Mouse (Mus musculus) heart, embryonic 14.5 days (tissue): ENCODE measurements at regions not wholly inside any gene's neighbourhood (a gene's known extent, or its start where the extent isn't known, plus 50 kb on each side); places are given as distances from the start of the nearest gene placed in this dataset.
"Not testable (repeated sequence)": the region's sequence is repeated elsewhere in the genome, so short reads cannot be mapped to it uniquely, and the experiment has no call there.

Experiments used
- ATAC-seq: fragments of 200-750 bp; cut with Nextera tagmentation; 2 replicates; pipeline ENCODE4 v1.8.0; 2017; ENCODE audit warnings: low read depth, moderate TSS enrichment; ENCODE audit not compliant: insufficient number of reproducible peaks, insufficient read depth, low FRiP score
- H3K27ac ChIP-seq, 2 experiments: fragments of 200-500 bp in 1 of 2; fragments of 300-500 bp in 1 of 2; sonication (generic) in 1 of 2; replicated peaks in 1 of 2; 2 replicates each; pipeline ENCODE4 v1.5.1; 2012 to 2014; ENCODE audit warnings: low read depth in 2 of 2, low read length in 2 of 2, control low read depth in 1 of 2, mild to moderate bottlenecking in 1 of 2, mixed read lengths in 1 of 2; ENCODE audit not compliant: control insufficient read depth in 1 of 2, insufficient read depth in 1 of 2
- H3K27me3 ChIP-seq: fragments of 300-500 bp; sonication (generic); 2 replicates; pipeline ENCODE4 v1.6.1; 2014; ENCODE audit warnings: mild to moderate bottlenecking, low read length, control low read depth; ENCODE audit not compliant: control insufficient read depth, insufficient read depth
- H3K36me3 ChIP-seq: fragments of 300-500 bp; sonication (generic); 2 replicates; pipeline ENCODE4 v1.6.1; 2014; ENCODE audit warnings: mild to moderate bottlenecking, control low read depth, low read length, mixed read lengths; ENCODE audit not compliant: control insufficient read depth, insufficient read depth
- H3K4me1 ChIP-seq, 2 experiments: fragments of 200-500 bp in 1 of 2; fragments of 300-500 bp in 1 of 2; sonication (generic) in 1 of 2; 2 replicates each; pipeline ENCODE4 v1.6.1; 2012 to 2014; ENCODE audit warnings: low read length in 2 of 2, control low read depth in 1 of 2, mixed read lengths in 1 of 2; ENCODE audit not compliant: control insufficient read depth in 2 of 2, insufficient read depth in 2 of 2
- H3K4me2 ChIP-seq: fragments of 300-500 bp; sonication (generic); 2 replicates; pipeline ENCODE4 v1.6.1; 2014; ENCODE audit warnings: mild to moderate bottlenecking, low read length
- H3K4me3 ChIP-seq, 2 experiments: fragments of 200-500 bp in 1 of 2; fragments of 300-500 bp in 1 of 2; sonication (generic) in 1 of 2; 2 replicates each; pipeline ENCODE4 v1.5.1; 2012 to 2014; ENCODE audit warnings: low read length in 2 of 2, mild to moderate bottlenecking in 2 of 2, control low read depth in 1 of 2, low read depth in 1 of 2, moderate library complexity in 1 of 2; ENCODE audit not compliant: control insufficient read depth in 1 of 2, insufficient read depth in 1 of 2
- H3K9ac ChIP-seq: fragments of 300-500 bp; sonication (generic); 2 replicates; pipeline ENCODE4 v1.6.1; 2014; ENCODE audit warnings: mild to moderate bottlenecking, low read length
- H3K9me3 ChIP-seq: fragments of 300-500 bp; sonication (generic); 2 replicates; pipeline ENCODE4 v1.6.1; 2016; ENCODE audit warnings: low read length, control low read depth; ENCODE audit not compliant: control insufficient read depth
- WGBS: fragments of 180-500 bp; shearing (Covaris S2); extraction: QIAGEN DNeasy Blood & Tissue Kit; methylation state at CpG from one replicate; pipeline ENCODE4 v1.1.7; 2014; 5-methylcytosine and 5-hydroxymethylcytosine counted together

DNA sequence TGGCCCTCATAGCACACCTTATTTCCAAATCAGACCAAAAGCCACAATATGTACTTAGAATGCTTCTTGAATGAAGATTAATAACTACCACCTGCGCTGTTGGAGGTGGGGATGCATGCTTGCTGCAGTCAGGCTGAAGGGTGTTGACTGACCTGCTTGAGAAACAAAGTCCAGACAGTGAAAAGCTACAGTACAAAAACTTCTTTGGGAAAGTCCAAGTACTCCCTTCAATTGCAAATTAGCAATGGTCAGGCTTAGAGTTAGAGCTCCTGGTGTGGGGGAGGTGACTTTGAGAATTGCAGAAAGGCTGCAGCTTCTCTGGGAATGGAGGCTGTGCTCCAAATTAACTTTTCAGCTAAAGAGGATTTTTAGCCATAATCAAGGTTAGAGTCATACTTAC lies 706.6 kb upstream of the Pou3f2 start:
- not testable (repeated sequence) for H3K4me2 ChIP-seq, H3K36me3 ChIP-seq, H3K27ac ChIP-seq, H3K9me3 ChIP-seq, H3K4me1 ChIP-seq, H3K4me3 ChIP-seq, ATAC-seq, H3K9ac ChIP-seq, H3K27me3 ChIP-seq
- 90% methylated on average over 1 of the region's 1 CpGs for WGBS

DNA sequence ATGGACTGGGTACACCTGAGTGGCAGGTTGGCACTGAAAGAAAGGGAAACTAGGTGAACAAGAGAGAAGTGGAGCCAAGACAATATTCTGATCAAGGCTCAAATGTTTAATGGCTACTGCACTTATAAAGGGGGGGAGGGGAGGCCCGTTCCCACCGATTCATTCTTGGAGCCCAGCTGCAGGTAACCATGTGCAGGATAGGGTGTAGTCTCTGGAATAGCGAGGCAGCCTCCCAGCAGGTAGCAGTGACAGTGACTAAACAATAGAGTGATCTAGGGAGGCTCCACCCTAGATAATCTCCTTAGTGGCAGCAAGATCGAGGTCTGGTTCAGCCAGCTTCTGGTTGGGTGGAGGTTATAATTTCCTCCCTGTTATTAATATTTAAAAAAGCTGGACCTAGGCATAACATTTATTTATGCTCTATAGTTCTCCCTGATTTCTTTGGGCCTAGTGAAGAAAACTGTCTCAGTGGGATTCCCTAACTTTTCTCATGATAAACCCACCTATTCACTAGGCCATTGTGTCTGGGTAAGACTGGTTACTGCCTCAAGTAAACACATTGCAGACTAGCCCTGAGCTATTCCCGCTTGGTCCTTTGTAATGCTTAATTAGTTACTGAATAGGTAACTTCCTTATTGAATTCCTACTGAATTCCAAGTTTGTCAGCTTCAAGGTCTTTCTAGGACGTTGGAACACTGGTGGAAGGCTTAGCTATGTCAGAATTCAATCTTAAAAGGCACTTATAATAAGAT lies 705.4 kb upstream of the Pou3f2 start:
- H3K9me3 ChIP-seq: no peaks in the 10 kb centered on the region
- H3K27ac ChIP-seq: no peak overlapping the region
- 71% methylated on average over 6 of the region's 6 CpGs for WGBS
- H3K27me3 ChIP-seq: no peaks in the 10 kb centered on the region
- no peaks in the 10 kb centered on the region for H3K4me1 ChIP-seq
- H3K36me3 ChIP-seq: no peaks in the 10 kb centered on the region
- no peak overlapping the region for H3K4me2 ChIP-seq
- H3K4me3 ChIP-seq: no peak overlapping the region
- ATAC-seq: no peak
- H3K9ac ChIP-seq: no peak overlapping the region

DNA sequence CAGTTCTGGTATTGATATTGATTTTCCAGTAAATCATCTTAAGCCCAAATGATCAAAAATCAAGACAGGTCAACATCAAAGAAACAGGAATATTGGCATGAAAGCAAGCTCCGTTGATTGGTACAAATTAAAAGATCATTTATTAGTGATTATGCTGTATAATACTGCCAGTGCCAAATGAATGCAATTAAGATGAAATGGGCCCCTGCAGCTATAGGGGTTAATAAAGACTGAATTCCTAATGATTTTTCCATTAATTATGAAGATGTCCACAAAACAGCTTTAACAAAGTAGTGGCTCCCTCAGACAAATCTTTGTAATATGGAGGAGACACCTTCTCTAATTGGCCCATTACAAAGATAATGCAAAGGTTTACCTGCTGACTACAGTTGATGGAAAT lies 685.6 kb upstream of the Pou3f2 start:
- Histone ChIP-seq H3K4me3 (no peak overlapping the region), H3K9me3 (no peaks in the 10 kb centered on the region), H3K4me2 (no peak overlapping the region), H3K27me3 (no peaks in the 10 kb centered on the region), H3K27ac (no peak overlapping the region), H3K9ac (no peak overlapping the region), H3K36me3 (no peaks in the 10 kb centered on the region), H3K4me1 (no peaks in the 10 kb centered on the region)
- no peak for ATAC-seq
- WGBS: 84% methylated on average over 1 of the region's 1 CpGs

DNA sequence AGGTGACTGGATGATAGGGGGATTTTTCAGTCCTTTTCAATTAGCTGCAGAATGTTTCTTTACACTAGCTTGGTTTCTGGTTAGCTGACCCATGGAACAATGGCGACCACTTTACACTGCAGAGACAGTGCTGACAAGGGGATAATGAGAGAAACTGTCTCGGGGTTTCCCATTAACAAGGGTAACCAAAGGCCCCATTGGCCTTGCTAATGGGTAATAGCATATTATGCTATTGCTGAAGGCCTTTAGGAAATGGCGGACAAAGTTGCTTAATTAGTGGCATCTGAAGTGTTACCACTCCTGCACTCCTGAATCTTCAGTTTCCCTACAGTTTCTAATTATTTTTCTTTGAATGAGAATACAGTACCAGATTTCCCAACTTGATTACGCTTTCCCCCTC lies 685.2 kb upstream of the Pou3f2 start:
- Histone ChIP-seq H3K36me3 (no peaks in the 10 kb centered on the region), H3K27ac (no peak overlapping the region), H3K4me3 (no peak overlapping the region), H3K27me3 (no peaks in the 10 kb centered on the region), H3K9ac (no peak overlapping the region), H3K4me2 (no peak overlapping the region), H3K4me1 (no peaks in the 10 kb centered on the region), H3K9me3 (no peaks in the 10 kb centered on the region)
- WGBS: 70% methylated on average over 4 of the region's 4 CpGs
- ATAC-seq: no peak

DNA sequence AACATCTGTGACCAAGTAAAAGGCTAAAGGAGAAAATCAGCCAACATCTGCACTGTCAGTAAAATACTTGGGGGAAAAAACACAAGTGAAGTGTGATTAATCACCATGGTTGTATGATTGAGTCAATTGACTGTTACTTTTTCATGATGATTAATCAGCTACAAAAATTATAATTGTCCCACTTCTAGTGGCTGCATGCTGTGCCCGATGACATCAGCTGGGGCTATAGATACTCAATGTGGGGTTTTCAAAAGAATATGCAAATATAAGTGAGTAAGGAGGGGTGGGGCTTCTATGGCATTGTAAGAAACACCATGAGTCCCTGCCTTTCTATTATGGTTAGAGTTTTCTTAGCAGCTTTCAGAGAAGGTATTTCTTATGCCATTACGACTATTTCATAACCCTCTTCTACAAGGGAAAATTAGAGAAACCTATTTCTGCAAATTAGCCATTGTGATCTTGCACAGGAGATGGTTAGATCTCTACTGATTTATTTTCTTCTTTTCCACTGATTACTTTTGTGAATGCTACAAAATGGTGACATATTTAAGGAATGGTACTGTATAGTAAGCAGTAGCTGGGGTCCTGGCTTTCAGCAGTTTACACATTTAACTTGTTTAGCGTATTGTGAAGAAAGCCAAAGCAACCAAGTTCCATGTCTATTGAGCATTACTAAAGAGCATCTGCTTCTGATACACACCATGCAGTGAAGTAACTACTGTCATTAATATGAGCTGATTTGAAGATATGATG lies 660.1 kb upstream of the Pou3f2 start:
- WGBS: 82% methylated on average over 3 of the region's 3 CpGs

DNA sequence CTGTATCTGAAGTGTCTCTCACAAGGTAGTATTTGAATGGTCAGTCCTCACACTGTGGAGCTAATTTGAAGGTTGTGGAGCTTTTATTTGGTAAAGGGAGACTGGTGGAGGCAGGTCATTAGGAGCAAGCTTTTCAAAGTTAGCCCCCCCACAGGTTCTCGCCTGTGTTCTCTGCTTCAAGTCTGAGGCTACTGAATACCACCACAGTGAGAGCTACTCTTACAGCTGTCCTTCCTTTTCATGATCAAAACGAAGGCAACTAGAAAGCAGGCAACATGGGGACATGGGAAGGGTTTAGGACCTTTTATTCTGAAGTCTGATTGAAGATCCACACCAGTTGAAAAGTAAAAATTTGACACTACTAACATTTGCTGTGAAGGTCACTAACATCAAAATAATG lies 645.2 kb upstream of the Pou3f2 start:
- H3K4me2 ChIP-seq: no peak overlapping the region
- no peak overlapping the region for H3K27ac ChIP-seq
- no peak overlapping the region for H3K4me3 ChIP-seq
- H3K4me1 ChIP-seq: no peaks in the 10 kb centered on the region
- no peak overlapping the region for H3K9ac ChIP-seq
- no peaks in the 10 kb centered on the region for H3K36me3 ChIP-seq
- no peaks in the 10 kb centered on the region for H3K9me3 ChIP-seq
- ATAC-seq: no peak
- 31% methylated on average over 2 of the region's 2 CpGs for WGBS
- H3K27me3 ChIP-seq: no peaks in the 10 kb centered on the region

More for the DNA sequence above, 660.1 kb upstream of the Pou3f2 start:
- no peaks in the 10 kb centered on the region for H3K27me3 ChIP-seq
- no peaks in the 10 kb centered on the region for H3K4me1 ChIP-seq
- ATAC-seq: no peak
- H3K9ac ChIP-seq: no peak overlapping the region
- H3K9me3 ChIP-seq: no peaks in the 10 kb centered on the region
- no peaks in the 10 kb centered on the region for H3K36me3 ChIP-seq
- no peak overlapping the region for H3K4me2 ChIP-seq
- no peak overlapping the region for H3K4me3 ChIP-seq
- H3K27ac ChIP-seq: no peak overlapping the region

DNA sequence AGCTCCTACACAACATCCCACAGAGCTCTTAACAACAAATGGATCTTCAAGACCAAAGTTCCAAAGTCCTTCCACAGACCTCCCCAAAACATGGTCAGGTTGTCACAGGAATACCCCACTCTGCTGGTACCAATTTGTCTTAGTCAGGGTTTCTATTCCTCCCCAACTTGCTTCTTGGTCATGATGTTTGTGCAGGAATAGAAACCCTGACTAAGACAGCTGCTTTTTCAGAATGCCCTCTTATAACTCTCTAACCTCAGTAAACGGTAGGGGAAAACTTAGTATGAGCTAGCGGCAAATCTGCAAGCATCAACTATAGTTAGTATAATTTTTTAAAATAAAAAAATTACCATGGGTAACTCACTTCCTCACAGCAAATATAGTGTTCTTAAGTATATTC lies 613.3 kb upstream of the Pou3f2 start:
- H3K27ac ChIP-seq, ATAC-seq, H3K27me3 ChIP-seq, H3K9me3 ChIP-seq, H3K4me1 ChIP-seq, H3K4me3 ChIP-seq, H3K36me3 ChIP-seq, H3K9ac ChIP-seq, H3K4me2 ChIP-seq: not testable (repeated sequence)
- 86% methylated on average over 2 of the region's 2 CpGs for WGBS
